Mouse (Mus musculus): Measurements from ENCODE around the gene Slc36a2. TPM values are rescaled to one million over a fixed set of nuclear protein-coding genes. Genes with fewer than 3 reads are reported as not detected.

Slc36a2 gene
- total RNA-seq (2015; ENCODE audit: low replicate concordance) (not detected in 2 replicates), total RNA-seq (2017; ENCODE audit: low replicate concordance) (not detected in 2 replicates)

DNA sequence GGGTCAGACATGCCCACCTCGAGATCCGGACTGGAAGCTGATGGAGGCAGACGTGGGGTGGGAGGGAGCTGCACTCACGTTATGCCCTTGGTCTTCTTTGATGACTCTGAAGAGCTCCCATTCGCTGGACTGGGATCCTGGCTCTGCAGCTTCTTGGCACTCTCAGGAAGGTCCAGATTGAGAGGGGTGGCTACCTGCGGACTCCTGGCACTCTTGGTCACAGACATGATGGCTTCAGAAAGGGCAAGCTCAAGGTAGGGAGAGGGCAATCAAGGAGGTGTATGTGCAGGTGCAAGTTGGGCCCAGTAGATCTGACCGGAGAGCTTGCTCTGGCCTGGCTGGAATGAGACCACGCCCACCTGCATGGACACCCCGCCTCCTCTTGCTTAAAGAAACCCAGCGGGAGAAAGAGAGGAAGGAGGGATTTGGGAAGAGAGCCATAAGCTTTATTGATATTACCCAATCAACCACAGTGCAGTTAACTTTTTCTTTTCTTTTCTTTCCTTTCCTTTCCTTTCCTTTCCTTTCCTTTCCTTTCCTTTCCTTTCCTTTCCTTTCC is at the start of gene Slc36a2:
Gene Slc36a2 (minus strand): TSS at position 345 of the 559 bp plus-strand sequence.
- no peak for ATAC-seq (replicated peaks; ENCODE audit: low FRiP score, poor library complexity, severe bottlenecking)

DNA sequence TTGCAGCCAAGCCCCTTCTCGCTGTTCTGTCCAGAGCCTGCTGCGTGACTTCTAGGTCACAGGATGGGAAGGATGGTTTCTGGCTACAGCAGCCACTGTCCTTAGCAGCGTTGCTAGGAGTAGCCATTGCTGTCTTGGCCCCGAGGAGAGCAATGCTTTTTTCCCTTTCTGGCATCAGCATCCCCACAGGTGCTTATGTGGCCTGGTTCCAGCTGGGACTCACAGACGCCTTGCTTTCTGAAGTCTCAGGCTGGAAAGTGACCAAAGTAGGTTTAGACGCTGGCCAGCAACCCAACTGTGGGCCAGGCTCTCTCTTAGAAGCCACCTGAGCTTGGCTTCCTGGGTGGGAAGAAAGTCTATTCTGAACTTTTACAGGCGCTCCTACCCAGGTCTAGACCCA is 49.4 kb upstream of the Slc36a2 start:
- ATAC-seq (replicated peaks; ENCODE audit: low FRiP score, poor library complexity, severe bottlenecking) = no peak

DNA sequence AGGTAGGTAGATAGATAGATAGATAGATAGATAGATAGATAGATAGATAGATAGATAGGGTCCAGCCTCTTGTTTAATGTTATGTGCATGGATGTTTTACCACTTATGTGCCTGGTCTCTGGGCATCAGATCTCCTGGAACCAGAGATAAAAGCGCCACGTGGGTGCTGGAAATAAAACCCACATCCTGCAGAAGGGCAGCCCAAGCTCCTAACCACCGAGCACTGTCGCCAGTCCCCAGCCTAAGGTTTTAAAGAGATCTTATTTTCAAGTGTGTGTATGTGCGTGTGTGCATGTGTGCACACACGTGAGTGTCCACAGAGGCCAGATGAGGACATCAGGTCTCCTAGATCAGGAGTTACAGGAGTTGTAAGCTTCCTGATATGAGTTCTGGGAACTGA is 46.2 kb upstream of the Slc36a2 start:
- ATAC-seq (replicated peaks; ENCODE audit: low FRiP score, poor library complexity, severe bottlenecking) = no peak

DNA sequence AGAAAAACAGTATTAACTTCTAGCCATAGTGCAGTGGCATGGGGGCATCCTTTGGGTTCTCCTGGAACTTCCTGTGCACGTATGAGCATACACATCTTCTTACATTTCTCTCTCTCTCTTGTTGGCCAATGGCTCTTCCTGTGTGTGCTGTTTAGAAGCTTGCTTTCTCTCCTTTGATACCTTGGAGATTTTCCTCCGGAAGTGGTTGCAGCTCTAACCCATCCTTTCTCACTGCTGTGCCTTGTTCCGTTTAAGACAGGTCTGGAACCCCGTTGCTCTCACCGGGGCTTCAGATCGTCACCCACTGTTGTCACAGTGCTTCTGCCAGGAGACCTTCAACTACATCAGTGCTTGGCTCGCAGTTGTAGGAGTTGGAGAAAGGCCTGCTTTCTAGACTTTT is 36.4 kb upstream of the Slc36a2 start:
- ATAC-seq (replicated peaks; ENCODE audit: low FRiP score, poor library complexity, severe bottlenecking) = no peak

DNA sequence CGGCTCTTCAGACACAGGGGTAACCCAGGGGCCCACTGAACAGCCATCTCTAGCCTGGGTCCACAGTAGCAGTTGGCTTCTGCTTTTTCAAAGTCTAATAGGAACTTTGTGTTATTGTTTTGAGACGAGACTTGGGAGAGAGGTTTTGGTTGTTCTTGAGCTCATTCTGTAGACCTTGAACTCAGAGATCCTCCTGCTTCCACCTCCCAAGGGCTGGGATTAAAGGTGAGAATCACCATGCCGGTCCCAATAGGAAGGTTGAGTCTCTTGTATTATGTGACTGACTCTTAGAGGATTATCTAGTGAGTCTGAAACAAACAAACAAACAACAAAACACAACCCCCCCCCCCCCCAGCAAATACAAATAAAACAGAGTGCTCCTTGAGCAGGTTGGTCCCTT is 33.6 kb upstream of the Slc36a2 start:
- no peak for ATAC-seq (replicated peaks; ENCODE audit: low FRiP score, poor library complexity, severe bottlenecking)

DNA sequence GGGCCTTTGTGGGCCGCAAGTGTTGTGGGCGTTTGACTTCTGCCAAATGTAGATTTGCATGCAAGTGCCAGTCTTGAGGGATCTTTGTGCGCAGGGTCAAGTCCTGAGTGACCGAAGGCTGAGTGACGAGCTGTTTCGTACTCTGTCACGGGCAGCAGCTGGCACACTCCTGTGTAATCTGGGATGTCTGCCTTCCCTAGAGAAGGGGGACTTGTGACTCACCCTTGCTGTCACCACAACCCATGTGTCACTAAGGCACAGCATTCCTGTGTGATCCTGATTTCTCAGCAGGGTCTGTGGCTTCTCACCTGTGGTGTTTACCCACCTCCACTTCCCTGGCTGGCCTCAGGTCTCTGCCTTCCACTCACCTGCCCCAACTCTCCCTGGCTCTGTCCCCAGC is 33.0 kb upstream of the Slc36a2 start:
- no peak for ATAC-seq (replicated peaks; ENCODE audit: low FRiP score, poor library complexity, severe bottlenecking)

DNA sequence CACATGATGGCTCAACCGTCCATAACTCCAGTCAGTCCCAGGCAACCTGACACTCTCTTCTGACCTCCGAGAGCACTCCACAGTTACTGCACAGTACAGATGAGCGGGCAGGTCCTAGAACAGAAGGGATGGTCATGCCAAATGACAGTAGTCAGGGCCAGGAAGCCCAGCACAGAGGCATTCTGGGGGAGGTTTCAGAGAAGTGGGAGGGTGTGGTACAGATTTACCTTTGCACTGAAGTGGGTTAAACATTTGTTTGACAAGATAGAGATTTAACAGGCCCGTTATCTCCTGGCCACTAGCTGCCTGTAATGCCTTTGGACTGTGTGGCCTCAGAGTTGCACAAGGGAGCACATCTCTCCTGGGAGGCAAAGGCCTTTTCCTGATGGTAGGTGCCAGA is 32.5 kb upstream of the Slc36a2 start:
- no peak for ATAC-seq (replicated peaks; ENCODE audit: low FRiP score, poor library complexity, severe bottlenecking)

DNA sequence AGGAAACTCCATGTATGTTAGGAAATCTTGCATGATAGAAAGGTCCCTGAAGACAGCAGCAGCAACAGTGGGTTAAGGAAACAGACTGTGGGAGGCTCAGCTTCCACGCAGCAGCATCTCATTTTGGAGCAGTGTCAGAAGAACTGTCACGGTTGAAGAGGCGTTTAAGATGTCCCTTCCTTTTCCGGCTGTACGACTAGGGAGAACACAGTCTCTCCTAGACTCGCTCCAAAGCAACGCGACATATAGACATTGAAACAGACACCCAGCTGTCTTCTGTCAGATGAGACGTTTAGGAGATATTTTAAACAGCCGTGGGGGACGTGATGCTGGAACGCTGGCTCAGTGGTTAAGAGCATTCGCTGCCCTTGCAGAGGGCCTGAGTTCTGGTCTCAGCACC is 32.0 kb upstream of the Slc36a2 start:
- ATAC-seq (replicated peaks; ENCODE audit: low FRiP score, poor library complexity, severe bottlenecking) = no peak

DNA sequence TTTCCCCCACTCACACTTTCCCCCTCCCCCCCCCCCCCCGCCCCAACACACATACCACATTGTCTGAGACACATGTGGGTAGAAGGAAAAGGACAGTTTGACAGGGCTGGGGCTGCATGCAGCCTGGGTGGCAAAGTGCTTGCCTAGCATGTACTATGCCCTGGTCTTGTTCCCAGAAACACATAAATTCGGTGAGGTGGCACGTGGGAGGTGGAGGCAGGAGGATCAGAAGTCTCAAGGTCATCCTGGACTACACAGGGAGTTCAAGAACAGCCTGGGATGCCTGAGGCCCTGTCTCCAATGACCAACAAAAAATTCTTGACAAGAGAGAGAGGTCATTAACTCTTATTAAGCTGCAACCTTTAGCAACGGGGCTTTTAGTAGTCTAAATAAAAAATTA is 31.2 kb upstream of the Slc36a2 start:
- ATAC-seq (replicated peaks; ENCODE audit: low FRiP score, poor library complexity, severe bottlenecking) = no peak

DNA sequence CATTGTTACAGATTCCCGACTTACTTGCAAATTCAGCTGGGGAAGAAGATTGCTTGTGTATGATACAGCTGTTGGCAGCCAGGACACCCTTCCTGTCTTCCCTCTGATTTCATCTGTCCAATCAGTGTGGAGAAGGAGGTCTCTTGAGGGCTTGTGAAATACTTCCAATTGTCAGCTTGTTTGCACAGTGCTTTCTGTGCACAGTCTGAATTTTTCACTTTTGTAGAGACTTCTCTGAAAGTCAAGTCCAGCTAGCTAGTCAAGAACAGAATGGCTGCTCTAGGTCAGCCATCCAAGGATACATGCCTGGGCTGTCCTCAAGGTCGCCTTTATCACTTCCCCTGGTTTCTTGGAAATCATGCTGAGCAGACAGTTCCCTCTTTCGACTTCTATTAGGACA is 30.1 kb upstream of the Slc36a2 start:
- ATAC-seq (replicated peaks; ENCODE audit: low FRiP score, poor library complexity, severe bottlenecking) = no peak

DNA sequence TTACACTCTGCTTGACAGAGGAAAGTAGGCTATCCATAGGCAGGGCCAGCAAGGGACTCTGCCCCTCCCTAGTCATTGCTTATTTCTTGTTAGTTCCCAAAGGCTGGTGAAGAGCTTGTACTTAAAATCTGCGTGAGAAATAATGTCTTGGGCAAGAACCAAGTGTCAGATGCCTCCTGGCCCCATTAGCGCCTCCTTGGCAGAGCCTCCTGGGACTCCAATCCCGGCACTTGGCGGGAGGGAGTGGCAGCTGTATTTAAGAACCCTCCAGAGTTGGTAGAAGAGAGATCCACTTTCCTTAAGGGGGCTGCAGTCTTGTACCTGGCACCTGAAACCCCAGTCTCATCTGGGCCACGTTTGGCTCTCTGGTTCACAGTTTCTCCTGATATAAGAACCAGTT is 29.3 kb upstream of the Slc36a2 start:
- ATAC-seq (replicated peaks; ENCODE audit: low FRiP score, poor library complexity, severe bottlenecking) = no peak

DNA sequence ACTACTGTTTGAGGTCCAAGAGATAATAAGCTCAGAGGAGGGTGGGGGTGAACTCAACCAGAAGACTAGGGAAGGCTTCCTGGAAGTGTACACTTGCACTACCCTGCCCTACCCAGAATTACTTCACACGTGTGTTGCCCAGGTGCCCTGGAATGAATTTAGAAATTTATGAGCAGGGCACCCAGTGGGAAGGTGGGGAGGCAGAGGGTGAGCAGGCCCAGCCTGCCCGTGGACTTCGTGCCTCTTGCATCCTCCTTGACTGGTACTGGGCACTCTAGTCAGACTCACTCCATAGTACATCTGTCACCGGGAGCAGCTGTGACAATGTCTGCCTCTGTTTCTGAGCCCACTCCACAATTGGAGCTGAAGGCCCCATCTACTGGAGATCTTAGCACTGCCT is 28.6 kb upstream of the Slc36a2 start:
- no peak for ATAC-seq (replicated peaks; ENCODE audit: low FRiP score, poor library complexity, severe bottlenecking)

DNA sequence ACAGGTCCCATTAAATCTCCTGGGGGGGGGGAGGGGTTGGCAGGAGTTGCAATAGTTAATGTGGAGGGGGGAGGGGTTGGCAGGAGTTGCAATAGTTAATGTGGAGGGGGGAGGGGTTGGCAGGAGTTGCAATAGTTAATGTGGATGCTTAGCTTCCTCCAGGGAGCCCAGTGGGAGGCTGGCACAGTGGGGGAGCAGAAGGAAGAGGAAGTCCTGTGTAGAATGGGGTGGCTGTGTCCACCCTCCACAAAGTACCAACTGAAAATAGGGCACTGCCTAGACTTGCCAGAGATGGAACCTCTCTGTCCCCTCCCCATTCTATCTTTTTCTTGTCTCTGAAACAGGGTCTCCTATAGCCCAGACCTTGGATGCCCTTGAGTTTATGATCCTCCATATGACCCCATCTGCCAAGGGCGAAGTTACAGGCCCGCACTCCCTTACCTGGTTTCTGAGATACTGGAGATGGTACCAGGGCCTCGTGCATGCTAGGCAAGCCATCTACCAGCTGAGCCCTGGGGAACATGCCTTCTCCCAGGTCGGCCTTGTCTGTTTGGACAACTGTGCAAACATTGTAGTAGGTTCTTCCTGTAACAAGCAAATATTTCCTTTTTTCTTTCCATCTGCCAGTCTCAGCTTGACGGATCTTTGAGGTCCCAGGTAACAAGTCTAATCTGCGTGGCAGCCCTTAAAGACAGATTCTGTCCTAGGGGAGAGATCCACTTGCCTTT is 24.9 kb upstream of the Slc36a2 start:
- no peak for ATAC-seq (replicated peaks; ENCODE audit: low FRiP score, poor library complexity, severe bottlenecking)

DNA sequence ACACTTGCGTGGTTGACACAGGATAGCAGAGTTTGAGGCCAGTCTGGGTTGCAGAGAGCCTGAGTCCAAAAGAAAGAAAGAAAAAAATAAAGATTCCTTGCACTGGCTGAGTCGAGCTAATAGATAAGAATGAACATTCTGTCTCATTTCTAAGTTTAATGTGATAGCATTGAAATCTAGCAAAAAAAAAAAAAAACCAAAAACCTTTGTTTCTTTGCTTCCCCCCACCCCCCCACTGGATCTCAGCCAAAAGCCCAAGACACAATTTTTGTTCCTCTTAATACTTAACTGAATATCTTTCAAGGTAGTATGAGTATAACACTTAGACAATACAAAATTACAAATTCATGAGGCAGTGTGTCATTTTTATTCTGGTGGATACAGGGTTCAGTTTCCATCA is 24.2 kb upstream of the Slc36a2 start:
- ATAC-seq (replicated peaks; ENCODE audit: low FRiP score, poor library complexity, severe bottlenecking) = no peak

DNA sequence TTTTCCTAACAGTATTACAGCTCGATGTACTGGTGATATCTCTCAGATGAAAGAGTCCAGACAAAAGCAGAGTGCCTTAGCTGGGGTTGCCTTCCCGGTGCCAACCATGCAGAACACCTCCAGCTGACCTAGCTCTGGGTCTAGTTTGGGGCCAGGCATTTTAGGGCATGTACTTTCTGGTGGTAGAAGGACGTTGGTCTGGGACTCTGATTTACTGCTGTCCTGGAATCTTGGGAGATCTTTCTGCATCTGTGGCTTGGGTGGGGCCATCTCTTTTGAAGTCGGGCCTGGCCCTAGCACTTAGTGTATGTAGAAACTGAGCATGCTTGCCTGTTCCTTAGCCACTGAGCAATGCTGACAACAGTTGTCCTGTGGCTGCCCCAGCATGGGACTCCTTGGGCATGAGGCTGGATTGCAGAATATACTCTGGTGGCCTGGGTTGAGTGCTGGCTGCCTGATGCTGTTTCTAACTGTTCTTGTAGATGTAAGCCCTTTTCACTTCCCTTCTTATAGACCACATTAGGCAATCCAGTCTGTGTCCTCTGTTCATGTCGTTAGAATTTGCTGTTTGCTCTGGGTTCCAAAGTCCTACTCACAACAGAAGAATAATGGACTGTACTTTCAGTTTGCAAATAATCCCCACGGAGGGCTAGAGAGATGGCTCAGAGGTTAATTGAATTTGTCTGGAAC is 23.3 kb upstream of the Slc36a2 start:
- ATAC-seq (replicated peaks; ENCODE audit: low FRiP score, poor library complexity, severe bottlenecking) = no peak

DNA sequence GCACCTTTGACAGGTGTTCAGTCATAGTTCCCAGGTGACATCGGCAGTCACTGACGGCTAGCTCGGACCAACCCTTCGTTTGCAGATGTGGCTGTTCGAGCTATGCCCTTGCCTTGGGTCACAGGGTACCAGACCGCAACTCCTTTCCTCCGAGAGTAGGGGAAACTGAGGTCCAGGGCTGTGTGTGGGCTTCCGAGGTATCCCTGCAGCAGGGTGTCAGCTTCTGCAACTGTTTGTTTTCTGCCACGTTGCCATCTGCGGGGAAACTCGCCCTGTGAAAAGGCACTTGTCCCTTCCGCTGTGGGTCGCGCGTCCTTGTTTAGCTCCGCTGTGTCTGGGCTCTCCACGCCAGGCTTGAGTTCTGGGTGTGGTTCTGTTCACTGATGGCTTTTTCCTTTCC is 19.7 kb upstream of the Slc36a2 start:
- peak; percentile 45; the same call in 1 of the 2 replicates for ATAC-seq (replicated peaks; ENCODE audit: low FRiP score, poor library complexity, severe bottlenecking)

DNA sequence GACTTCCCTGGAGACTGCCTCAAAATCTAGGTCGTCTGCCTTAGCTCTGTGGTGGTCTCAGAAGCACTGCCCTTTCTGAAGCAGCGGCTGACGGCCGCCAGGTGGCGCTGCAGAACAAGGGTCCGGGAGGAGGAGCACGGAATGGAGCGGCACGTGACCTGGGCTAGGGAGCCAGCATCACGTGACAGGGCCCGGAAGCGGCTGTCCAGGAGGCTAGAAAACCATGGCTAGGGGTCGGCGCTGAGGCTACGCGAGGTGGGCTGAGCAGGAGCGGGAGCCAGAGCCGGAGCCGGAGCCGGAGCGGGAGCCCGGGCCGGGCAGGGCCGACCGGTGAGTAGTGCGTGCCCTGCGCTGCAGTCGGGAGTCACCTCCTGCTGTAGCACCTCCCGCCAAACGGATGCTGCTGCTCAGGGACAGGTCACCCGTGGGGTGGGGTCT is 19.3 kb upstream of the Slc36a2 start, which contains the start of gene Slc36a1:
Gene Slc36a1 (plus strand): TSS at position 192 of the 438 bp plus-strand sequence.
- peak; percentile 93 for ATAC-seq (replicated peaks; ENCODE audit: low FRiP score, poor library complexity, severe bottlenecking)

DNA sequence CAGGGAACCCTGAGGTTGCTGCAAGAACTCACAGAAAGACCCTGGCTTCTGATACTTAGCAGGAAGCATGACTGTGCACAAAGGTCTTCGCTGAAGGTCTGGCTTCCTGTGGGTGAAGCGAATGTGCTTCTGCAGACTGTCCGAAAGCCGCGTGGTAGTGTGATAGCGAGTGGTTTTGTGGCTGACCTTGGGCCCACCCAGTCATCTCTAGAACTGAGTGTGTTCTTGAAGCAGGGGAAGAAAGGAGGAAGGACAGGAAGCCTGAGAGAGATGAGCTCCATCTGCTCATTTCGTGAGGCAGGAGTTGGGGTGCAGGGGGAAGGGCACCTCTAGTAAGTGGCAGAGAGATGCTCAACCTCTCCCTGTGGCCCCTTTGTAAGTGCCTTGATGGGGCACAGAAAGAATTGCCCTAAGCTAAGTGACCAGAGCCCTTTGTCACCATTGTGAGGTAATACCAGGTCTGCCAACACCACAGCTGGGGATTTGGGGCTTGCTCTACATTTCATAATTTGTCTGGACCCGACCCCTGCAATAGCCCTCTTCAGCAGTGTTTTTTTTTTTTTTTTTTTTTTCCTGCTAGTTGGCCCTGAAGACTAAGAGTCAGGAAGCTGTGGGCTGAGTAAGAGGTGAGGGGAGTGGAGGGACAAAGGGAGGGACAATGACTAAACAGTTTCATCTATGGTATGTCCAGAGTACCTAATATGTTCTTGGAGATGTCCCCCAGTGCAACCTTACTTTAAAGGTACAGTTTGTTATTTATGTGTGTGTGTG is 13.0 kb upstream of the Slc36a2 start:
- no peak for ATAC-seq (replicated peaks; ENCODE audit: low FRiP score, poor library complexity, severe bottlenecking)

DNA sequence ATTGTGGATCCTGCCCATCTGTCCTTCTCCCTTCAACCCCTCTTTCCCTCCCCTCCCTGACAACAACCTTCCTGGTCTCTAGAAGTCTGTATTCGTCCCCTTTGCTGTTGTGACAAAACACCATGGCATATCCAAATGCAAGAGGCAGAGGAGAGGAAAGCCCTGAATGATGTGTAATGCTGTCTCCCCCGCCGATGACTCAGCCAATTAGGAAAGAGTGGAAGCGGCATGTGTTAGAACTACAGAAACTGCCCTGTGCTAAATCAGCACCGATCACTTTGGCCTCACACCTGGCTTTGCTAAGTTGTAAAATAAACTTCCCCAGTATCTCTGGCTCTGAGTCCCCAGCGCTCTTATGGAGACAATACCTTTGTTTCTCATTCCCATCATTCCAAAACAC is 12.2 kb upstream of the Slc36a2 start:
- ATAC-seq (replicated peaks; ENCODE audit: low FRiP score, poor library complexity, severe bottlenecking) = no peak

DNA sequence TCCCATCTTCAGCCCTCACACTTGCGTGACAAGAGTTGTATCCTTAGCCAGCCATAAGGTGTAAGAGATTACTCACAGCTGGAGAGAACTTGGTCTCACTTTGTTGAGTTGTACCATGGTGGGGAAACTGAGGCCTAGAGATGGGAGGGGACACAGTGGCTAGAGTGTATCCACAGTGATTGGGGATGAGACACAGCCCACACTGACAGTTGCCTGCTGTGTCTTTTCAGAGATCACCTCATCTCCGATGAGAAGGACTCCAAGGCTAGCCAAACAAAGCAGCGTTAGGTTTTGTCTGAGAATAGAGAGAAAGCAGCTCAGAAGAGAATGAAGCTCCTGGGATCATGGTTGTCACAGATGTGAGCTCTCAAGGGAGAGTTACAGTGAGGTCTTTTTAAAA is 5.3 kb upstream of the Slc36a2 start:
- ATAC-seq (replicated peaks; ENCODE audit: low FRiP score, poor library complexity, severe bottlenecking) = no peak
